Mouse (Mus musculus): ENCODE results near the gene Krt15. TPM values are rescaled to one million over a fixed set of nuclear protein-coding genes. Genes with fewer than 3 reads are reported as not detected.

The Krt15 gene
- total and polyA plus RNA-seq, 2 experiments from 2014 or later = 0.17 TPM; not detected in 1

GRCm38 (mm10) chr11:100145858-100146560 is 10.3 kb upstream of the Krt15 start:
- no peaks in the 10 kb centered on the region for H3K36me3 ChIP-seq (ENCODE audit: insufficient read depth)
- ATAC-seq (no peak), DNase-seq (no peak)
- H3K9ac ChIP-seq = no peak overlapping the region
- H3K27ac ChIP-seq (ENCODE audit: low read depth, low read length) = no peak overlapping the region
- peak overlapping the region; percentile 38 for H3K4me2 ChIP-seq (ENCODE audit: low read depth)
- H3K27me3 ChIP-seq (ENCODE audit: insufficient read depth, low read length) = peaks cover 14% of the 10 kb centered on the region
- TF ChIP-seq CTCF (IDR thresholded peaks at IDR 0.05; ENCODE audit: low read depth) = no peak
- no peaks in the 10 kb centered on the region for H3K9me3 ChIP-seq (ENCODE audit: low read length)
- no peaks in the 10 kb centered on the region for H3K4me1 ChIP-seq (ENCODE audit: insufficient read depth)
- H3K4me3 ChIP-seq (ENCODE audit: low read depth, low read length) = peak overlapping the region; percentile 14; the same call in 1 of the 2 replicates
- WGBS = 3% methylated on average over 13 of the region's 13 CpGs

- no peak for ATAC-seq
- TF ChIP-seq CTCF (IDR thresholded peaks at IDR 0.05; ENCODE audit: low read depth) = no peak
- H3K27ac ChIP-seq (ENCODE audit: low read depth, low read length) = no peak overlapping the region
- peaks cover 14% of the 10 kb centered on the region for H3K27me3 ChIP-seq (ENCODE audit: insufficient read depth, low read length)
- WGBS = 2% methylated on average over 20 of the region's 20 CpGs
- H3K4me2 ChIP-seq (ENCODE audit: low read depth) = peak overlapping the region; percentile 38
- DNase-seq = no peak
- no peaks in the 10 kb centered on the region for H3K4me1 ChIP-seq (ENCODE audit: insufficient read depth)
- no peak overlapping the region; the same call in 1 of the 2 replicates for H3K9ac ChIP-seq
- peak overlapping the region; percentile 14; the same call in 1 of the 2 replicates for H3K4me3 ChIP-seq (ENCODE audit: low read depth, low read length)
- no peaks in the 10 kb centered on the region for H3K36me3 ChIP-seq (ENCODE audit: insufficient read depth)
- H3K9me3 ChIP-seq (ENCODE audit: low read length) = no peaks in the 10 kb centered on the region
These were observed 9.4 kb upstream of the Krt15 start for GRCm38 (mm10) chr11:100145104-100145503.

- no peaks in the 10 kb centered on the region for H3K4me1 ChIP-seq (ENCODE audit: insufficient read depth)
- H3K36me3 ChIP-seq (ENCODE audit: insufficient read depth) = no peaks in the 10 kb centered on the region
- H3K27me3 ChIP-seq (ENCODE audit: insufficient read depth, low read length) = peaks cover 14% of the 10 kb centered on the region
- ATAC-seq (no peak), DNase-seq (no peak)
- TF ChIP-seq CTCF (IDR thresholded peaks at IDR 0.05; ENCODE audit: low read depth) = no peak
- no peak overlapping the region for H3K27ac ChIP-seq (ENCODE audit: low read depth, low read length)
- no peak overlapping the region for H3K9ac ChIP-seq
- H3K9me3 ChIP-seq (ENCODE audit: low read length) = no peaks in the 10 kb centered on the region
- no peak overlapping the region for H3K4me3 ChIP-seq (ENCODE audit: low read depth, low read length)
- H3K4me2 ChIP-seq (ENCODE audit: low read depth) = no peak overlapping the region
- 81% methylated on average over 21 of the region's 21 CpGs for WGBS
These were observed 5.2 kb upstream of the Krt15 start for GRCm38 (mm10) chr11:100140966-100141365.

- Histone ChIP-seq H3K36me3 (ENCODE audit: insufficient read depth) (no peaks in the 10 kb centered on the region), H3K4me3 (ENCODE audit: low read depth, low read length) (no peak overlapping the region), H3K4me2 (ENCODE audit: low read depth) (no peak overlapping the region), H3K9ac (no peak overlapping the region), H3K4me1 (ENCODE audit: insufficient read depth) (no peaks in the 10 kb centered on the region), H3K27me3 (ENCODE audit: insufficient read depth, low read length) (peaks cover 3% of the 10 kb centered on the region), H3K9me3 (ENCODE audit: low read length) (no peaks in the 10 kb centered on the region), H3K27ac (ENCODE audit: low read depth, low read length) (no peak overlapping the region)
- DNase-seq = no peak
- 87% methylated on average over 2 of the region's 2 CpGs for WGBS
- no peak for TF ChIP-seq CTCF (IDR thresholded peaks at IDR 0.05; ENCODE audit: low read depth)
- no peak for ATAC-seq
These were observed 3.7 kb upstream of the Krt15 start for GRCm38 (mm10) chr11:100139391-100139790.

GRCm38 (mm10) chr11:100138809-100139208 is 3.1 kb upstream of the Krt15 start:
- WGBS = 53% methylated on average over 7 of the region's 7 CpGs
- no peaks in the 10 kb centered on the region for H3K4me1 ChIP-seq (ENCODE audit: insufficient read depth)
- H3K9ac ChIP-seq = no peak overlapping the region
- no peak overlapping the region for H3K27ac ChIP-seq (ENCODE audit: low read depth, low read length)
- no peak overlapping the region for H3K4me2 ChIP-seq (ENCODE audit: low read depth)
- no peak for TF ChIP-seq CTCF (IDR thresholded peaks at IDR 0.05; ENCODE audit: low read depth)
- DNase-seq (no peak), ATAC-seq (no peak)
- H3K9me3 ChIP-seq (ENCODE audit: low read length) = no peaks in the 10 kb centered on the region
- no peaks in the 10 kb centered on the region for H3K27me3 ChIP-seq (ENCODE audit: insufficient read depth, low read length)
- H3K36me3 ChIP-seq (ENCODE audit: insufficient read depth) = no peaks in the 10 kb centered on the region
- no peak overlapping the region for H3K4me3 ChIP-seq (ENCODE audit: low read depth, low read length)

GRCm38 (mm10) chr11:100137693-100138092 is 2.0 kb upstream of the Krt15 start:
- Histone ChIP-seq H3K27ac (ENCODE audit: low read depth, low read length) (no peak overlapping the region), H3K4me2 (ENCODE audit: low read depth) (no peak overlapping the region), H3K9ac (no peak overlapping the region), H3K4me3 (ENCODE audit: low read depth, low read length) (no peak overlapping the region), H3K4me1 (ENCODE audit: insufficient read depth) (no peaks in the 10 kb centered on the region), H3K27me3 (ENCODE audit: insufficient read depth, low read length) (no peaks in the 10 kb centered on the region), H3K9me3 (ENCODE audit: low read length) (no peaks in the 10 kb centered on the region), H3K36me3 (ENCODE audit: insufficient read depth) (no peaks in the 10 kb centered on the region)
- peak; percentile 33 for DNase-seq
- no peak for TF ChIP-seq CTCF (IDR thresholded peaks at IDR 0.05; ENCODE audit: low read depth)
- 24% methylated on average over 5 of the region's 5 CpGs for WGBS
- ATAC-seq = no peak

- Histone ChIP-seq H3K36me3 (ENCODE audit: insufficient read depth) (no peaks in the 10 kb centered on the region), H3K4me2 (ENCODE audit: low read depth) (no peak overlapping the region), H3K9ac (no peak overlapping the region), H3K4me1 (ENCODE audit: insufficient read depth) (no peaks in the 10 kb centered on the region), H3K9me3 (ENCODE audit: low read length) (no peaks in the 10 kb centered on the region), H3K27ac (ENCODE audit: low read depth, low read length) (no peak overlapping the region), H3K4me3 (ENCODE audit: low read depth, low read length) (no peak overlapping the region), H3K27me3 (ENCODE audit: insufficient read depth, low read length) (no peaks in the 10 kb centered on the region)
- WGBS = 46% methylated on average over 5 of the region's 5 CpGs
- TF ChIP-seq CTCF (IDR thresholded peaks at IDR 0.05; ENCODE audit: low read depth) = no peak
- no peak for ATAC-seq
- DNase-seq = no peak
These were observed 831 bp upstream of the Krt15 start for GRCm38 (mm10) chr11:100136559-100136958.
